In genomic region chr2:140170127-140170802, GRCm38 (mm10) we compare ENCODE assay signal across 7 mouse cellular contexts. TPM values are rescaled to one million over a fixed set of nuclear protein-coding genes. Genes with fewer than 3 reads are reported as not detected.
DNase-seq lines count a peak whose midpoint lies in the region; ATAC-seq and TF ChIP-seq lines count a peak whose summit lies in the region.

TSS of gene Esf1 (minus strand) at chr2:140170564.
TSS of gene Ndufaf5 (plus strand) at chr2:140170649.

- peak within 1 kb of the TSS; percentile 90 for H3K4me3 ChIP-seq in embryonic facial prominence, embryonic 10.5 days
- peak within 1 kb of the TSS; percentile 83 for H3K4me3 ChIP-seq in intestine, postnatal 0 days (ENCODE audit: low read depth, low read length)
- peak within 1 kb of the TSS; percentile 73 for H3K4me3 ChIP-seq in midbrain, embryonic 12.5 days
- H3K4me3 ChIP-seq in small intestine, adult 2 months (ENCODE audit: low read depth, low read length): peak within 1 kb of the TSS; percentile 77

- H3K27me3 ChIP-seq in embryonic facial prominence, embryonic 10.5 days (replicated peaks; ENCODE audit: low read depth, poor library complexity, severe bottlenecking): no peaks in the 10 kb centered on the region
- H3K27me3 ChIP-seq in intestine, postnatal 0 days (replicated peaks; ENCODE audit: control insufficient read depth, insufficient read depth, low read length): no peaks in the 10 kb centered on the region
- no peaks in the 10 kb centered on the region for H3K27me3 ChIP-seq in midbrain, embryonic 12.5 days
- H3K27me3 ChIP-seq in small intestine, adult 2 months (ENCODE audit: control insufficient read depth, insufficient read depth, low read length): no peaks in the 10 kb centered on the region

- H3K4me1 ChIP-seq in embryonic facial prominence, embryonic 10.5 days: peaks cover 17% of the 10 kb centered on the region
- no peaks in the 10 kb centered on the region for H3K4me1 ChIP-seq in intestine, postnatal 0 days (replicated peaks; ENCODE audit: control insufficient read depth, insufficient read depth, low read length)
- peaks cover 11% of the 10 kb centered on the region for H3K4me1 ChIP-seq in midbrain, embryonic 12.5 days
- no peaks in the 10 kb centered on the region for H3K4me1 ChIP-seq in small intestine, adult 2 months (ENCODE audit: control insufficient read depth, insufficient read depth, insufficient read length, low read length)

- peak within 1 kb of the TSS; percentile 91 for H3K27ac ChIP-seq in embryonic facial prominence, embryonic 10.5 days (replicated peaks)
- peak within 1 kb of the TSS; percentile 67 for H3K27ac ChIP-seq in intestine, postnatal 0 days (ENCODE audit: low read depth, low read length)
- peak within 1 kb of the TSS; percentile 61 for H3K27ac ChIP-seq in midbrain, embryonic 12.5 days (replicated peaks)
- H3K27ac ChIP-seq in small intestine, adult 2 months (ENCODE audit: insufficient read depth, low read depth, low read length): peak within 1 kb of the TSS; percentile 74

- peak within 1 kb of the TSS; percentile 82 for H3K9ac ChIP-seq in intestine, postnatal 0 days (ENCODE audit: low read depth, low read length)
- H3K9ac ChIP-seq in midbrain, embryonic 12.5 days (replicated peaks): peak within 1 kb of the TSS; percentile 79

- H3K36me3 ChIP-seq in embryonic facial prominence, embryonic 10.5 days (replicated peaks): peaks cover 39% of the 10 kb centered on the region
- H3K36me3 ChIP-seq in intestine, postnatal 0 days (ENCODE audit: control insufficient read depth, insufficient read depth): peaks cover 12% of the 10 kb centered on the region
- peaks cover 16% of the 10 kb centered on the region; the same call in 1 of the 2 replicates for H3K36me3 ChIP-seq in midbrain, embryonic 12.5 days
- H3K36me3 ChIP-seq in small intestine, adult 2 months (ENCODE audit: control insufficient read depth, insufficient read depth, low read length): peaks cover 7% of the 10 kb centered on the region

- DNase-seq in adrenal gland, postnatal 10 days: peak; percentile 97
- peak; percentile 94 for DNase-seq in embryonic facial prominence, embryonic 10.5 days (ENCODE audit: low spot score)
- peak; percentile 70 for DNase-seq in gonadal fat pad, adult 2 months (ENCODE audit: low read depth)
- peak; percentile 97 for DNase-seq in left cerebral cortex, postnatal 4 days

- WGBS in embryonic facial prominence, embryonic 10.5 days: under 1% methylated on average over 43 of the region's 43 CpGs
- under 1% methylated on average over 43 of the region's 43 CpGs for WGBS in intestine, postnatal 0 days
- under 1% methylated on average over 43 of the region's 43 CpGs for WGBS in midbrain, embryonic 12.5 days
- under 1% methylated on average over 43 of the region's 43 CpGs for WGBS in small intestine, adult 2 months

- H3K4me2 ChIP-seq in intestine, postnatal 0 days (replicated peaks; ENCODE audit: low read depth): peak within 1 kb of the TSS; percentile 79
- peak within 1 kb of the TSS; percentile 74 for H3K4me2 ChIP-seq in midbrain, embryonic 12.5 days (replicated peaks)

- TF ChIP-seq CTCF in intestine, postnatal 0 days (IDR thresholded peaks at IDR 0.05; ENCODE audit: low read depth): no peak
- no peak for TF ChIP-seq CTCF in small intestine, adult 2 months (IDR thresholded peaks at IDR 0.05; ENCODE audit: extremely low read depth, insufficient read length, insufficient replicate concordance, low read depth, low read length)

- TF ChIP-seq POLR2A in small intestine, adult 2 months (IDR thresholded peaks at IDR 0.05; ENCODE audit: low read depth, low read length): peak; percentile 28; the same call in 1 of the 2 replicates

- intact Hi-C loops in left cerebral cortex, postnatal 4 days (cut with DNase I): loop anchor here (10.0 kb wide), 1 partner anchor 225 kb away; the partner anchor contains the start of gene Macrod2

- peak; percentile 100 for ATAC-seq in intestine, postnatal 0 days
- peak; percentile 99 for ATAC-seq in midbrain, embryonic 12.5 days (ENCODE audit: low FRiP score, low read depth)

- H3K9me3 ChIP-seq in embryonic facial prominence, embryonic 10.5 days: no peaks in the 10 kb centered on the region
- H3K9me3 ChIP-seq in intestine, postnatal 0 days (ENCODE audit: control insufficient read depth): no peaks in the 10 kb centered on the region
- no peaks in the 10 kb centered on the region for H3K9me3 ChIP-seq in midbrain, embryonic 12.5 days

RNA-seq across cellular contexts. Expression of gene Esf1, which starts in this region (rescaled TPM):
- total RNA-seq in adrenal gland, postnatal 10 days (2021): 10 to 100 TPM; 21.0 to 21.8 TPM
- 29.8 and 33.2 TPM in 2 replicates for polyA plus RNA-seq in embryonic facial prominence, embryonic 10.5 days (2016; fragmentation: Nextera tagmentation; extraction: Ambion mirVana)
- polyA plus RNA-seq in gonadal fat pad, adult 2 months (2012; rRNA removed): 0.65 and 1.5 TPM in 2 replicates
- 12.0 and 15.5 TPM in 2 replicates for polyA plus RNA-seq in intestine, postnatal 0 days (2015; fragmentation: Nextera tagmentation; extraction: Ambion mirVana)
- total RNA-seq in left cerebral cortex, postnatal 4 days (2021): 10 to 100 TPM; 18.7 to 19.3 TPM
- polyA plus RNA-seq in midbrain, embryonic 12.5 days (2016; fragmentation: Nextera tagmentation; extraction: Ambion mirVana): 29.6 and 31.5 TPM in 2 replicates
- polyA plus RNA-seq in small intestine, adult 2 months (2012; rRNA removed): 0.09 and 0.27 TPM in 2 replicates

RNA-seq across cellular contexts. Expression of gene Ndufaf5, which starts in this region (rescaled TPM):
- 10 to 100 TPM; 20.4 to 28.6 TPM for total RNA-seq in adrenal gland, postnatal 10 days (2021)
- 26.7 and 28.7 TPM in 2 replicates for polyA plus RNA-seq in embryonic facial prominence, embryonic 10.5 days (2016; fragmentation: Nextera tagmentation; extraction: Ambion mirVana)
- 4.0 and 5.0 TPM in 2 replicates for polyA plus RNA-seq in gonadal fat pad, adult 2 months (2012; rRNA removed)
- 12.8 and 13.3 TPM in 2 replicates for polyA plus RNA-seq in intestine, postnatal 0 days (2015; fragmentation: Nextera tagmentation; extraction: Ambion mirVana)
- 10 to 100 TPM; 50.1 to 55.1 TPM for total RNA-seq in left cerebral cortex, postnatal 4 days (2021)
- polyA plus RNA-seq in midbrain, embryonic 12.5 days (2016; fragmentation: Nextera tagmentation; extraction: Ambion mirVana): 29.1 and 30.2 TPM in 2 replicates
- polyA plus RNA-seq in small intestine, adult 2 months (2012; rRNA removed): 1.4 and 1.5 TPM in 2 replicates

Comparison
In these comparisons a context has a peak if more than half of its experiments do, and no peak if none do; other contexts are left out.
1. Peak in every context shown above with its lines: DNase-seq, ATAC-seq, H3K4me3 ChIP-seq and H3K27ac ChIP-seq.